Mouse (Mus musculus) forebrain, embryonic 12.5 days (tissue): ENCODE data around the gene Cxadr. TPM values are rescaled to one million over a fixed set of nuclear protein-coding genes. Genes with fewer than 3 reads are reported as not detected.

Source experiments
- ATAC-seq: fragments of 200-750 bp; cut with Nextera tagmentation; 2 replicates; pipeline ENCODE4 v1.8.0; 2017; ENCODE audit warnings: moderate TSS enrichment; ENCODE audit not compliant: low FRiP score
- H3K27ac ChIP-seq: fragments of 300-500 bp; sonication (generic); 2 replicates; pipeline ENCODE4 v1.5.1; 2016; ENCODE audit warnings: mild to moderate bottlenecking
- H3K27me3 ChIP-seq: fragments of 300-500 bp; sonication (generic); 2 replicates; pipeline ENCODE4 v1.6.1; 2016; ENCODE audit warnings: mild to moderate bottlenecking
- H3K36me3 ChIP-seq: fragments of 300-500 bp; sonication (generic); replicated peaks from 2 replicates; pipeline ENCODE4 v1.6.1; 2016; ENCODE audit warnings: mild to moderate bottlenecking
- H3K4me1 ChIP-seq: fragments of 300-500 bp; sonication (generic); 2 replicates; pipeline ENCODE4 v1.6.1; 2016
- H3K4me2 ChIP-seq: fragments of 300-500 bp; sonication (generic); 2 replicates; pipeline ENCODE4 v1.6.1; 2016; ENCODE audit warnings: mild to moderate bottlenecking, moderate library complexity
- H3K4me3 ChIP-seq: fragments of 300-500 bp; sonication (generic); replicated peaks from 2 replicates; pipeline ENCODE4 v1.5.1; 2016; ENCODE audit warnings: mild to moderate bottlenecking
- H3K9ac ChIP-seq: fragments of 300-500 bp; sonication (generic); 2 replicates; pipeline ENCODE4 v1.6.1; 2016; ENCODE audit warnings: mild to moderate bottlenecking
- H3K9me3 ChIP-seq: fragments of 300-500 bp; sonication (generic); 2 replicates; pipeline ENCODE4 v1.6.1; 2016
- WGBS: fragments of 180-500 bp; shearing (Covaris S2); methylation state at CpG from one replicate; pipeline ENCODE4 v1.1.7; 2016; 5-methylcytosine and 5-hydroxymethylcytosine counted together
- polyA plus RNA-seq: library from polyadenylated mRNA; unstranded; fragments of >200 nt; fragmentation: Nextera tagmentation; extraction: Ambion mirVana; gene quantifications from 2 replicates; pipeline ENCODE4 v1.2.1, GENCODE M21; 2016

Cxadr gene
- polyA plus RNA-seq: 108 and 120 TPM in 2 replicates

GRCm38 (mm10) chr16:78301183-78301830 is at the start of gene Cxadr:
Gene Cxadr, plus strand, starts transcription at chr16:78301489.
- WGBS: 0% methylated on average over 31 of the region's 34 CpGs
- Histone ChIP-seq H3K9ac (peak within 1 kb of the TSS; percentile 92), H3K27me3 (no peaks in the 10 kb centered on the region), H3K27ac (peak within 1 kb of the TSS; percentile 92), H3K9me3 (no peaks in the 10 kb centered on the region), H3K4me2 (peak within 1 kb of the TSS; percentile 79), H3K4me1 (peaks cover 32% of the 10 kb centered on the region), H3K4me3 (peak within 1 kb of the TSS; percentile 92), H3K36me3 (peaks cover 8% of the 10 kb centered on the region; the same call in 1 of the 2 replicates)
- ATAC-seq: peak; percentile 96

DNA sequence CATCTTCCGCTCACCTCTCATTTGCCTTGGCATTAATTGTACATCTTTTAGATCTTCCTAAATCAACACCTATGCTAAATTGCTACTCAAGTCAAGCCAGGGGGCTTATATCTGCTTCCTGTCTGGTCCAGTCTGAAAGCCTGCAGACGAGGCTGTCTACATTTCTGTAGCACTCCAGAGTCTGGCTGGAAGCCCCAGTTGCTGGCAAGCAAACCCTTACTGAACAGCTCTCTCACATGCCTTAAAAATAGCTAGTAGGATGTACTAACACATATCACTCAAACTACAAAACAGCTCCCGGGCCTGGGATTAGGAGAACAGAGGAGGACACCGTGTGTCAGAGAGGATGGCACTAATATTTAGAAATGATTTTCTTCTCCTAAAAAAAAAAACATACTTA is 42.3 kb upstream of the Cxadr start:
- no peak overlapping the region for H3K9ac ChIP-seq
- no peak overlapping the region for H3K4me2 ChIP-seq
- peaks cover 32% of the 10 kb centered on the region for H3K27me3 ChIP-seq
- no peak overlapping the region for H3K4me3 ChIP-seq
- WGBS: 77% methylated on average over 4 of the region's 4 CpGs
- H3K36me3 ChIP-seq: no peaks in the 10 kb centered on the region
- no peaks in the 10 kb centered on the region for H3K9me3 ChIP-seq
- ATAC-seq: no peak
- no peaks in the 10 kb centered on the region for H3K4me1 ChIP-seq
- H3K27ac ChIP-seq: no peak overlapping the region

- WGBS: 84% methylated on average over 10 of the region's 10 CpGs
- no peak overlapping the region for H3K27ac ChIP-seq
- H3K36me3 ChIP-seq: no peaks in the 10 kb centered on the region
- no peaks in the 10 kb centered on the region for H3K9me3 ChIP-seq
- no peak overlapping the region for H3K4me2 ChIP-seq
- no peak overlapping the region for H3K9ac ChIP-seq
- peaks cover 12% of the 10 kb centered on the region for H3K4me1 ChIP-seq
- peaks cover 29% of the 10 kb centered on the region for H3K27me3 ChIP-seq
- ATAC-seq: no peak
- H3K4me3 ChIP-seq: no peak overlapping the region
Observed at GRCm38 (mm10) chr16:78260070-78260879, 41.0 kb upstream of the Cxadr start.

- Histone ChIP-seq H3K9ac (no peak overlapping the region), H3K4me1 (peaks cover 19% of the 10 kb centered on the region), H3K9me3 (no peaks in the 10 kb centered on the region), H3K36me3 (no peaks in the 10 kb centered on the region), H3K27me3 (peaks cover 40% of the 10 kb centered on the region), H3K4me2 (no peak overlapping the region), H3K4me3 (no peak overlapping the region), H3K27ac (no peak overlapping the region)
- WGBS: 80% methylated on average over 3 of the region's 3 CpGs
- ATAC-seq: no peak
Observed at GRCm38 (mm10) chr16:78261520-78261919, 39.8 kb upstream of the Cxadr start.

- Histone ChIP-seq H3K4me2 (peak overlapping the region; percentile 58), H3K4me3 (peak overlapping the region; percentile 33), H3K27ac (peak overlapping the region; percentile 47; the same call in 1 of the 2 replicates), H3K4me1 (peaks cover 19% of the 10 kb centered on the region), H3K27me3 (peaks cover 52% of the 10 kb centered on the region), H3K36me3 (no peaks in the 10 kb centered on the region), H3K9me3 (no peaks in the 10 kb centered on the region), H3K9ac (0 out of 2 replicates have a peak overlapping the region, but pooled peaks have one; percentile 36)
- 10% methylated on average over 16 of the region's 16 CpGs for WGBS
- peak; percentile 40; the same call in 1 of the 2 replicates for ATAC-seq
Observed at GRCm38 (mm10) chr16:78264442-78265150, 36.7 kb upstream of the Cxadr start.

GRCm38 (mm10) chr16:78265151-78265590 is 36.1 kb upstream of the Cxadr start:
- Histone ChIP-seq H3K4me1 (peaks cover 19% of the 10 kb centered on the region), H3K27ac (0 out of 2 replicates have a peak overlapping the region, but pooled peaks have one; percentile 47), H3K9me3 (no peaks in the 10 kb centered on the region), H3K4me2 (peak overlapping the region; percentile 58), H3K27me3 (peaks cover 52% of the 10 kb centered on the region), H3K4me3 (peak overlapping the region; percentile 33), H3K36me3 (no peaks in the 10 kb centered on the region), H3K9ac (no peak overlapping the region)
- peak; percentile 78 for ATAC-seq
- WGBS: 0% methylated on average over 7 of the region's 7 CpGs

DNA sequence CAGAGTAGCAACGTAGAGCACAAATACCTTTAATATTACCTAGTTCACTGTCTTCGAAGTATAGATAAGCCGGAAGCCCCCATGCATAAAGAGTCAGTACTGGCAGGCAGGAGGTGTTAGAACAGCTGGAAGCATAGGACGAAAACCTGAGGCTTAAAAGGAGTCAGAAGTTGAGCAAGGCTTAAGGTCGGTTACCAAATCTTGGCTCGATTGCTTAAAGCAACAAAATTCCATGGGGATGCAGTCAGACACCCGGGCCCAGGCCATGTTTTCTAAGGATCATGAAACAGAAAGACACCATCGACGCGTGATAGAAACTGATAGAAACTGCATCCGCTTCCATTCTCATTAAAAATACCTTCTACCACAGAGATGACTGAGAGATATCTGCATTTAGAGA is 35.5 kb upstream of the Cxadr start:
- Histone ChIP-seq H3K27ac (no peak overlapping the region; the same call in 1 of the 2 replicates), H3K27me3 (peaks cover 52% of the 10 kb centered on the region), H3K9me3 (no peaks in the 10 kb centered on the region), H3K36me3 (no peaks in the 10 kb centered on the region), H3K4me3 (no peak overlapping the region), H3K9ac (no peak overlapping the region), H3K4me1 (peaks cover 19% of the 10 kb centered on the region), H3K4me2 (no peak overlapping the region)
- WGBS: 23% methylated on average over 11 of the region's 11 CpGs
- no peak for ATAC-seq

DNA sequence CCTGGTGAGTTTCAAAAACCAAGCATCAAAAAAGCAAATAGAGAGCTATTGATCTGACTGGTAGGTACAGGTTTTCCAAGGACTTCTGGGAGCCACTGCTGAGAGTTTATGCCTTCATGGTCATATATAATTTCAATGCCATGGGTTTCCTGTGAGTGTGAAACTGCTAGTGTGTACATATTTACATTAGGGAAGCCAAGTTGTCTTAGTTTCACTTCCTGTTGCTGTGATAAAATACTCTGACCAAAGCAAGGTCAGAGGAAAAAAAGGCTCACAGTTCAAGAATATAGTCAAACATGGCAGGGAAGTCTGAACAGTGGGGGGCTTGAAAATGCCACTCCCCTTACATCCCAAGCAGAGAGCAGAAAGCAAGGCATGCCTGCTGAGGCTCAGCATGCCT is 33.8 kb upstream of the Cxadr start:
- no peak overlapping the region for H3K4me3 ChIP-seq
- H3K9me3 ChIP-seq: no peaks in the 10 kb centered on the region
- no peaks in the 10 kb centered on the region for H3K36me3 ChIP-seq
- H3K9ac ChIP-seq: no peak overlapping the region
- peaks cover 19% of the 10 kb centered on the region for H3K4me1 ChIP-seq
- peaks cover 40% of the 10 kb centered on the region for H3K27me3 ChIP-seq
- no peak overlapping the region for H3K27ac ChIP-seq
- no peak for ATAC-seq
- no peak overlapping the region for H3K4me2 ChIP-seq

GRCm38 (mm10) chr16:78268167-78268566 is 33.1 kb upstream of the Cxadr start:
- H3K27me3 ChIP-seq: peaks cover 32% of the 10 kb centered on the region
- no peaks in the 10 kb centered on the region for H3K9me3 ChIP-seq
- no peak overlapping the region for H3K4me2 ChIP-seq
- ATAC-seq: no peak
- H3K4me1 ChIP-seq: peaks cover 19% of the 10 kb centered on the region
- 94% methylated on average over 3 of the region's 3 CpGs for WGBS
- no peak overlapping the region for H3K4me3 ChIP-seq
- H3K36me3 ChIP-seq: no peaks in the 10 kb centered on the region
- no peak overlapping the region for H3K9ac ChIP-seq
- no peak overlapping the region for H3K27ac ChIP-seq

- Histone ChIP-seq H3K4me1 (no peaks in the 10 kb centered on the region), H3K27me3 (no peaks in the 10 kb centered on the region), H3K4me3 (no peak overlapping the region), H3K4me2 (no peak overlapping the region), H3K9me3 (no peaks in the 10 kb centered on the region), H3K36me3 (no peaks in the 10 kb centered on the region), H3K9ac (no peak overlapping the region), H3K27ac (no peak overlapping the region)
- WGBS: 80% methylated on average over 9 of the region's 9 CpGs
- ATAC-seq: no peak
Observed at GRCm38 (mm10) chr16:78274825-78275455, 26.3 kb upstream of the Cxadr start.

DNA sequence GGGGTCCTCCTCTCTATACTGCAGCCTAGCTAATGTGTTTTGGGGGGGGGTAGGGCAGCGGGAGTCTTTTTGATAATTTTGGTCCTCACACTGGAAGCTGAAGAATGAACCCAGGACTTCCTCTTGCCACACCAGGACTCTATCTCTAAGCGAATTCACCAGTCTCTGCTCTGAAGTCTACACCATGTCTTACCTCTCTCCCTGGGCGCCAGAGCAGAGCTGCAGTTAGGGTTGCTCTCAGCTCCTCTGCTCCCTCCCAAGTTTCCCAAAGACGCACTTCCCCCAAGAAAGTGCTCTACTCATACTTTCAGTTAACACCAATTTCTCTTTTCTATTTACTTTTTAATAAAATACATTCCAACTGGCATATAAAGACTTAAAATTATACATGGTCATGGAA is 23.7 kb upstream of the Cxadr start:
- no peak for ATAC-seq
- Histone ChIP-seq H3K4me3 (no peak overlapping the region), H3K36me3 (no peaks in the 10 kb centered on the region), H3K9ac (no peak overlapping the region), H3K9me3 (no peaks in the 10 kb centered on the region), H3K4me2 (no peak overlapping the region), H3K4me1 (no peaks in the 10 kb centered on the region), H3K27ac (no peak overlapping the region), H3K27me3 (no peaks in the 10 kb centered on the region)
- 57% methylated on average over 4 of the region's 4 CpGs for WGBS
